Mouse (Mus musculus) regulatory T cell (primary cell): ENCODE measurements around the gene Ncln.

Experiments
- in situ Hi-C: fragments of 300-600 bp; cut with MboI, MseI; formaldehyde crosslinking; loops from one replicate; pipeline ENCODE4 v1.15.1; 2025; ENCODE audit warnings: high pct_unique_total_duplicates

The Ncln gene

GRCm38 (mm10) chr10:81496264-81496901 is at the start of gene Ncln:
Gene Ncln, minus strand, starts transcription at chr10:81496392.
- in situ Hi-C loops = loop anchor here (5.0 kb wide), 1 partner anchor 36 kb away; no protein-coding TSS in a partner anchor

- in situ Hi-C loops = no loop called here
Measured at GRCm38 (mm10) chr10:81545161-81545747, 49.1 kb upstream of the Ncln start, which contains the start of gene Gna11. Gene Gna11, minus strand, starts transcription at chr10:81545190.

GRCm38 (mm10) chr10:81544296-81545160 is 48.3 kb upstream of the Ncln start:
- in situ Hi-C loops = no loop called here

GRCm38 (mm10) chr10:81543633-81544032 is 47.4 kb upstream of the Ncln start:
- in situ Hi-C loops = no loop called here

- in situ Hi-C loops = no loop called here
Measured at GRCm38 (mm10) chr10:81542727-81543460, 46.7 kb upstream of the Ncln start.

- in situ Hi-C loops = no loop called here
Measured at GRCm38 (mm10) chr10:81541803-81542202, 45.6 kb upstream of the Ncln start.

- in situ Hi-C loops = no loop called here
Measured at GRCm38 (mm10) chr10:81541363-81541762, 45.2 kb upstream of the Ncln start.

GRCm38 (mm10) chr10:81538321-81539048 is 42.3 kb upstream of the Ncln start:
- in situ Hi-C loops = no loop called here

- in situ Hi-C loops = no loop called here
Measured at GRCm38 (mm10) chr10:81537429-81537828, 41.2 kb upstream of the Ncln start.

GRCm38 (mm10) chr10:81536734-81537133 is 40.5 kb upstream of the Ncln start:
- in situ Hi-C loops = no loop called here

- in situ Hi-C loops = loop anchor here (5.0 kb wide), 1 partner anchor 38 kb away; the partner anchor contains the start of gene Ncln
Measured at GRCm38 (mm10) chr10:81534826-81535225, 38.6 kb upstream of the Ncln start.

- in situ Hi-C loops = no loop called here
Measured at GRCm38 (mm10) chr10:81526779-81527178, 30.6 kb upstream of the Ncln start.

- in situ Hi-C loops = no loop called here
Measured at GRCm38 (mm10) chr10:81525017-81525694, 29.0 kb upstream of the Ncln start.

GRCm38 (mm10) chr10:81524051-81524605 is 27.9 kb upstream of the Ncln start, which contains the start of gene Gna15:
Gene Gna15, minus strand, starts transcription at chr10:81524225.
- in situ Hi-C loops = no loop called here

GRCm38 (mm10) chr10:81523570-81523969 is 27.4 kb upstream of the Ncln start:
- in situ Hi-C loops = no loop called here

- in situ Hi-C loops = no loop called here
Measured at GRCm38 (mm10) chr10:81523142-81523541, 26.9 kb upstream of the Ncln start.

GRCm38 (mm10) chr10:81519978-81520365 is 23.8 kb upstream of the Ncln start:
- in situ Hi-C loops = no loop called here

GRCm38 (mm10) chr10:81519227-81519977 is 23.2 kb upstream of the Ncln start:
- in situ Hi-C loops = no loop called here

GRCm38 (mm10) chr10:81518546-81518945 is 22.4 kb upstream of the Ncln start:
- in situ Hi-C loops = no loop called here
